Mouse (Mus musculus) bone marrow macrophage, adult 2 months (primary cell): ENCODE results near the gene Ncl.

ENCODE experiments used
- CTCF ChIP-seq: IDR thresholded peaks from 2 replicates; pipeline ENCODE4 v1.5.1; 2012; ENCODE audit warnings: low read depth, mild to moderate bottlenecking, low read length, moderate library complexity
- POLR2A ChIP-seq: IDR thresholded peaks from 2 replicates; pipeline ENCODE4 v1.6.1; 2012; ENCODE audit warnings: mild to moderate bottlenecking, low read depth, low read length, borderline replicate concordance

GRCm38 (mm10) chr1:86306686-86307085 is 52.5 kb downstream of the Ncl start:
- TF ChIP-seq CTCF (no peak), POLR2A (no peak)
